Mouse (Mus musculus): ENCODE results near the gene Gp1ba. TPM values are rescaled to one million over a fixed set of nuclear protein-coding genes. Genes with fewer than 3 reads are reported as not detected.

Gene Gp1ba
- not detected for total RNA-seq (2021)
- long read RNA-seq, experiment 1: 0 reads
- long read RNA-seq, experiment 2: 0 reads

DNA sequence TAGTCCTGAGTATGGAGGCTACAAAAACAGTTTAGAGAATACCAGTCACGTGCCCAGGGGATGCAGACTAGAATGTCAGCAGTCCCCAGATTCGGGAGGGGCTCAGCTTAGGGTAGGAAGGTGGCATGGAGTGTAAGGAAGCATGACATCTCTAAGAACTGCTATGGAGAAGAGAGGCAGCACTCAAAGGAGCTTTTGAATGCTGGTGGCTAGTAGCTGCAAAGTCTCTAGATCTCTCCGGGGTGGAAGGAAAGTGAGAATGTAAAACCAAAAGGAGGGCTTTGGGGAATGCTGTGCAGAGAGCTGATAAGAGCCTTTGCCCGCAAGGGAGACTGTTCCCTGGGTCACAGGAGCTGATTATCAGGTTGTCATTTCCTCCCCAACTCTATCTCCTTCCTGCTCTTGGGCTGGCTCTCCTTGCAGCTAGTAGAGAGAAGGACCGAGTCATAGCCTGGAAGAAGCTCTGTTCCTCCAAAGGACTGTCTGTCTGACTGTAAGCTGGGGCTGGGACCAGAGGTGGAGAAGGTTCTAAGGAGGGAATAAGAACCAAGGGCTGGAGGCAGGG is at the start of gene Gp1ba:
Gp1ba (plus strand) TSS at position 409 of the 565 bp plus-strand sequence.
- intact Hi-C loops (cut with DNase I): no loop called here
- no peak for DNase-seq

DNA sequence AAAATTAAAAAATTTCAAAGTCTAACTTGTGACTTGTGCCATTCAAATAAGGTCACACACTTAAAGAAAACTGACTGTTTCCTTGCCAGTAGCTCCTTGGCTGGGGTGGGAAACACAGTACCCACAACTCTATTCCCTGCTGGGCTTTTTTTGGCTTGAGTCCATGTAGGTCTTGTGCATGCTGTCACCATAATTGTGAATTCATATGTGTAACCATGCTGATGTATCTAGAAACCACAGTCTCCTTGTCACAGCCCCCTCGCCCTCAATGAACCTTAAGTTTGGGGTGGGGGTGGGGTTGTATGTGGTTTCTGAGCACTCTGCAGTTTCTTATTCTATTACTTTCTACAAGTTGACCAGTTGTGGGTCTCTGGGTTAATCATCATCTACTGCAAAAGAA is 47.2 kb upstream of the Gp1ba start:
- intact Hi-C loops (cut with DNase I): no loop called here

DNA sequence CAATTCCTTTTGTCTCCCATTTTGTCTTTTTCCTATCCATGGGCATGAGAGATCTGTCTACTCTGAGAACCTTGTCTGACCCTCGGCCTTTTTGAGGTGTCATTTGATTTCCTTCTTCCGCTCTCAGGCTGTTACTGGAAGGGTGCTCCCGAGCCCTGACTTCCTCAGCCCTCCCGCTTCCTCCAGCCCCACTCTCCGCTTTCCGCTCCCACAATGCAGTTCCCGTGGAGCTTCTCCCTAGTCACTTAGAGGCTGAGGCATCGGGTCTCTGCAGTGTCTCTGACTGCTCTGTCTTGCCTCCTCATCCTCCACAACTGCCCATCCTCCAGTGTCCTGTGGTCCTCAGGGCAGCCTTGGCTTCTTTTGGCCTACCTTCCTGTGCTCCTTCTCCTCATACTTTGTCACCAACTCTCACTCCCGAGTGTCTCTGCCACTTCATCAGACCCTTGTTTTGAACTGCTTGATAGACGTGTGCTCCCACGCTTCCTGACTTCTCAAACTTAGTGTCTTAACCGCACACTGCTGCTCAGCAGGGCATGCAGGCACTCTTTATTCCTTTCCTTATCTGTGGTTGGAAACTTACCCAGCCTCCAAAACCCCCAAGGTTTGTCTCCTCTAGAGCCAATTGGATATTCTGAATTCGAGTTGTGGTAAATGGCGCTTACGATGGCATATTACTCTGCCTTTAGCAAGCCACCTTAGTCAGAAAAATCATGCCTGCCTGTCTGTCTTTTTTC is 44.5 kb upstream of the Gp1ba start:
- intact Hi-C loops (cut with DNase I): no loop called here
- no peak for DNase-seq

More for the DNA sequence above, 47.2 kb upstream of the Gp1ba start:
- no peak for DNase-seq

DNA sequence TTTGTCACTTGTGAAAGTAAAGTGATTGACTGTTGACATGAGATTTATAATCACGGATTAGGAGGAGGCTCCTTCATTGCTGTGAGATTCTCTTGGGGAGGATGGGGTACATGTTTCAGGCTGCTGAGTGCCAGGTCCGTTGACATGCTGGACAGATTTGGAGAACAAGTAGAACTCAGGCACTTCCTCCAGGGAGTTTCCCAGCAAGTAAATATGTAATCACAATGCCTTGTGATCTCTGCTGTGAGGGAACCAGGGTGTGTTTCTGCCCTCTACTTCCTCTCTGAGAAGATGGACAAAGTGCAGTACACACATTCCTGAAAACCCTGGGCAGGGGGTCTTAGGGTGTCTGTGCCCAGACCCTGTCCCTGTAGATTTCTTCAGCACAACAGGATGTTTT is 43.3 kb upstream of the Gp1ba start:
- DNase-seq: no peak
- intact Hi-C loops (cut with DNase I): no loop called here

DNA sequence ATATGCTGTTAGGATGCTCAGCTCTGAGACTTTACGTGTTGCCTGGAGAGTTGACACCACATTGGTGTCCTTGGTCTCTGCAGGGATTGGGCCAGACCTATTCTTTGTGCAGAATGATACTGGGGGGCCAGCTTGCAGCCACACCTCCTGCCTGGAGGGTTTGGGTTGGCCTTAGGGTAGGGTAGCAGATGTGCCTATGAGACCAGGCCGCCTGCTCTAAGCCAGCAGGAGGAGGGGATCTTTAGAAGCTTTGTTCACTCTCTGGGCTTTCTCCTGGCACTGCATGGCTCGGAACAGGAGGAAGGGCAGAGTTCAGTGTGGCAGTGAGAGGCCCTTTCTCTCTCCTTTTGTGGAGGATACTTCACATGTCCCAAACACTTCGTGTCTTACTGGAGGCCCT is 42.8 kb upstream of the Gp1ba start:
- intact Hi-C loops (cut with DNase I): no loop called here
- DNase-seq: no peak

DNA sequence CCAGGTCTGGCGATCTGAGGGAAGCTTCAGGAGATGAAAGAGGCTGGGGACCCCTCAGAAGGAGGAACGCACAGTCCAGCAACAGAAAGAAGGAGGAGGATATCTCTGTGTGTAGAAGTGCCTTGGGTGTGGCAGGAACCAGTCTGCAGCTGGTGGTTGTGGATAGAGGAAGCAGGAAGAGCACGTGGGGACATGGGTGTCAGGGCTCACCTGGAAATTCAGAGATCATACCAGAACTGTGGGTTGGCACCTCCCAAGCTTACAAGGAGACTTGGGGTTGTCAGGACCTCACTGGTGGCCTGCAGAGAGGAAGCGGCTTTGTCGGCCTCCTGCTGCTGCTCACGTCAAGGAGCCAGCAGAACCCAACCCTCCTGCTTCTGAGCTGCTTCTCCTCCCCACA is 41.6 kb upstream of the Gp1ba start:
- intact Hi-C loops (cut with DNase I): no loop called here

DNA sequence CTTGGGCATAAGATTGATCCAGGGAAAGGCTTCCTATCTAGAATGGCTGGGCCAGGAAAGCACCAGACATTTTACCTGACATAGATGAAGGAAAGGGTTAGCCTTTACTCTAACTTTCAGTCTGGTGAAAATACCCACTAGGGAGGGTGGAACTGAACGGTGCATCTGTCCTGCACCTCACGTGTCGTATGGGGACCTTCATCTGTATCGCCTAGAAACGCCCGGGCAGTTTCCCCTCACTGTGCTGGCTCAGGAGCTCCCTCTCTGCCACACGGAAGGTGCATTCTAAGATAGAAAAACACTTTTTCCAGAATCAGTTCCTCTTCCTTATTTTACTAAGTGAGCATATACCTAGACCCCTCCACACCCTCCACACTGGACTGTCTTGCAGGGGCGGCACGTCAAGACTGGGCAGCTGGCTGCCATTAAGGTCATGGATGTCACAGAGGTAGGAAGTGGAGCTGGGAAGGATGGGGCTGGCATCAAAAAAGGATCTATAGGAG is 40.4 kb upstream of the Gp1ba start:
- DNase-seq: no peak
- intact Hi-C loops (cut with DNase I): no loop called here

More for the DNA sequence above, 41.6 kb upstream of the Gp1ba start:
- DNase-seq: no peak

DNA sequence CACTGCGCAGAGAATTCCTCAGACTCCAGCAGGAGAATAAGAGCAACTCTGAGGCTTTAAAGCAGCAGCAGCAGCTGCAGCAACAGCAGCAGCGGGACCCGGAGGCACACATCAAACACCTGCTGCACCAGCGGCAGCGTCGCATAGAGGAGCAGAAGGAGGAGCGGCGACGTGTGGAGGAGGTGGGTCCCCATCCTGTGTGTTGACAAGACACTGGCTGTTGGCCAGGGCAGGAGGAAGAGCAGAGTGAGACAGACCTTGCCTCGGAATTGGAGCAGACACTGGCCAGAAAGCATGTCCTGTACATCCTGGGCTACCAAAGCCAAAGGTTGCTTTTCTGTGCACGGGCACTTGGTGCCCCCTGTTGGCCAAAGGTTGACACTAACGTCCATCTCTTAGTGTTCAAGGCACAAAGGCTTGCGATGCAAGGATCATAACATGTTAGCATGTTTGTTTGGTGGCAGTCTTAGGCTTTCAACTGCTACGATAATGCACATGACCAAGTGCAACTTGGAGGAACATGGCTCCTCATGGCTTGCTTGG is 33.8 kb upstream of the Gp1ba start:
- intact Hi-C loops (cut with DNase I): loop anchor here (2.0 to 5.0 kb wide), 3 partner anchors 68 to 173 kb away; partner anchors contain the start of genes Arrb2 and Gltpd2
- peak; percentile 64 to 74 for DNase-seq

DNA sequence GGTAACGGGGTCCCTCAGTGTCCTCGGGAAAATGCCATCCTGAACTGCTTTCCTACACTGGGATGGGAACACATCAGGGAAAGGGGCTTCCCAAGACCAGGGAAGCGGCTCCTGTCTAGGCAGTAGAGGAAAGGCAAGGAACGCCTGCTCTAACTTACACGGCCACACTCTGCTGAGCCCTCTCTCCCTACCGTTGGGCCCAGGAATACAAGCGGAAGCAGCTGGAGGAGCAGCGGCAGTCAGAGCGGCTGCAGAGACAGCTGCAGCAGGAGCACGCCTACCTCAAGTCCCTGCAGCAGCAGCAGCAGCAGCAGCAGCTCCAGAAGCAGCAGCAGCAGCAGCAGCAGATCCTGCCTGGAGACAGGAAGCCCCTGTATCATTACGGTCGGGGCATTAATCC is 32.2 kb upstream of the Gp1ba start:
- DNase-seq: no peak
- intact Hi-C loops (cut with DNase I): loop anchor here (5.0 kb wide), 2 partner anchors 69 to 174 kb away; partner anchors contain the start of gene Arrb2

DNA sequence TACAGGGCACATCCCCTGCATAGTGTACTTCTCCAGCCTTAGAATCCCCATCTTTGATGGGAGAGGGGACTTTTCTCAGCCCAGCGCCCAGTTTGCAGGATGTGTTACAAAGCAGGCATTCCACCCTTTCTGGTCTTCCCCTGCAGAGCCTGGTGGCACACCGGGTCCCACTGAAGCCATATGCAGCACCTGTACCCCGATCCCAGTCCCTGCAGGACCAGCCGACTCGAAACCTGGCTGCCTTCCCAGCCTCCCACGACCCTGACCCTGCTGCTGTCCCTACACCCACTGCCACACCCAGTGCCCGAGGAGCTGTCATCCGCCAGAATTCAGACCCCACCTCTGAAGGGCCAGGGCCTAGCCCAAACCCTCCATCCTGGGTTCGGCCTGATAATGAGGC is 31.3 kb upstream of the Gp1ba start:
- DNase-seq: no peak
- intact Hi-C loops (cut with DNase I): loop anchor here (5.0 kb wide), 2 partner anchors 70 to 175 kb away; partner anchors contain the start of gene Arrb2

DNA sequence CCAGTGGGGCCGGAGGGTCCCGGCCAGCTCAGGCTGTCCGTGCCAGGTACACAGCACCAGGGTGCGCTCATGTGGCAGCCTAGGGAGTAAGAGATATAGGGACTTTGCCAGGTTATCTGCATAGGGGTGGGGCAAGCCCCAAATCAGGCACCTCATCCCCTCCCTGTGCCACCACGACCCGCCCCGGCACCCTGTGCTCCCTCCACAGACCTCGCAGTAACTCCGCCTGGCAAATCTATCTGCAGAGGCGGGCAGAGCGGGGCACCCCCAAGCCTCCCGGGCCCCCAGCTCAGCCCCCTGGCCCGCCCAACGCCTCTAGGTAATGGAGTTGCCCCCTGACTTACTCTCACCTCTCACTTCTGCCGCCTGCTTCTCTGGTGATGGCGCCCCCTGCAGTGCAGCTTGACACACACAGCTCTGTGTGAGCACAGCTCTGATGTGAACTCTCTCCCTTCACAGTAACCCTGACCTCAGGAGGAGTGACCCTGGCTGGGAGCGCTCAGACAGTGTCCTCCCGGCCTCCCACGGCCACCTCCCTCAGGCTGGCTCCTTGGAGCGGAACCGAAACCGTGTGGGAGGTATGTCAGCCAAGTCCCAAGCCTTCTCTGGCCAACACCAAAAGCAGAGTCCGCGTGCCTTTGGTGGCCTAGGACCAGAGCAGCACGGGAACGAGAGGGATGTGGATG is 30.4 kb upstream of the Gp1ba start:
- DNase-seq: no peak
- intact Hi-C loops (cut with DNase I): loop anchor here (5.0 kb wide), 2 partner anchors 71 to 176 kb away; partner anchors contain the start of gene Arrb2

DNA sequence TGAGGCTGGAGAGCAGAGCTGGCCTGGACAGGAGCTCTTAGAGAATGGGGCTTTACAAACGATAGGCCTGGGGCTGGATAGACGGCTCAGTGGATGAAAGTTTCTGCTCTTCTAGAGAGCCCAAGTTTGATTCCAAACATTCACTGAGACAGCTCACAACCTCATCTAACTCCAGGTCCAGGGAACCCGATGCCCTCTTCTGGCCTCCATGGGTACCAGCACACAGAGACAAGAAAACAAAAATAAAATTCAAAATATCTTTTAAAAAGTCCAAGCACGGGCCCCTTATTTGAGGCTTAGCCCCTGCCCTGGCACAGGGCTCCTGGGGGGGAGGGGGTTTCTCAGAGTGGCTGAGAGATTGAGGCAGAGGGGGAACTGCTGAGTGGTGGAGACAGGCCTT is 28.2 kb upstream of the Gp1ba start:
- intact Hi-C loops (cut with DNase I): no loop called here
- no peak for DNase-seq

DNA sequence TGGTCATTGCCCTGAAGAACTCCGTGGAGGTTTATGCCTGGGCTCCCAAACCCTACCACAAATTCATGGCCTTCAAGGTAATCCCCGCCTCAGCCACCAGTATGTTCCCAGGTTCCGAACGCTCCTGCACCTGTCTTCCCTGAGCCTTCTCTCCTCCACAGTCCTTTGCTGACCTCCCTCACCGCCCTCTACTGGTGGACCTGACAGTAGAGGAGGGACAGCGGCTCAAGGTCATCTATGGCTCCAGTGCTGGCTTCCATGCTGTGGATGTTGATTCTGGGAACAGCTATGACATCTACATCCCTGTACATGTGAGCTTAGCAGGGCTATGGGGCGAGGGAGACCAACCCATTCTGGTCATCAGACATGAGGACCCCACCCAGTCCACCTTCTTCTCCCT is 26.4 kb upstream of the Gp1ba start:
- intact Hi-C loops (cut with DNase I): no loop called here
- DNase-seq: no peak

DNA sequence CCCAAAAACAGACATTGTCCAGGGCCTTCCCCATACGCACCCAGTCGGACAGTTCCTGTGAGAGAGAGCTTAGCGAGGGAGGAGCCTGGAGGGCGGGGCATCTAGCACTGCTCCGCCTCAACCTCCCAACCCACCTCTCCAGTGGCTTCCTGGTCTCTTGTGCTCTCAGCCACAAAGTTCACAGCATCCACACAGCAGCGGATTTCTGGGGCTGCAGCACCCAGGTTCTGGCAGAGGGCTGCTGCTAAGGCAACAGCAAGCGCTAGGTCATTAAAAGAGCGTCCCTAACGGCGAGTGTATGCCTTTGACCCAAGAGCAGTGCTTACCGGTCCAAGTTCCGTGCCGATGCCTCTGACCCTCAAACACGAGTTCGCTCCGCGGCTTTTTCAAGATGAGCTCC is 23.8 kb upstream of the Gp1ba start:
- intact Hi-C loops (cut with DNase I): no loop called here
- peak; percentile 49 to 50 for DNase-seq

DNA sequence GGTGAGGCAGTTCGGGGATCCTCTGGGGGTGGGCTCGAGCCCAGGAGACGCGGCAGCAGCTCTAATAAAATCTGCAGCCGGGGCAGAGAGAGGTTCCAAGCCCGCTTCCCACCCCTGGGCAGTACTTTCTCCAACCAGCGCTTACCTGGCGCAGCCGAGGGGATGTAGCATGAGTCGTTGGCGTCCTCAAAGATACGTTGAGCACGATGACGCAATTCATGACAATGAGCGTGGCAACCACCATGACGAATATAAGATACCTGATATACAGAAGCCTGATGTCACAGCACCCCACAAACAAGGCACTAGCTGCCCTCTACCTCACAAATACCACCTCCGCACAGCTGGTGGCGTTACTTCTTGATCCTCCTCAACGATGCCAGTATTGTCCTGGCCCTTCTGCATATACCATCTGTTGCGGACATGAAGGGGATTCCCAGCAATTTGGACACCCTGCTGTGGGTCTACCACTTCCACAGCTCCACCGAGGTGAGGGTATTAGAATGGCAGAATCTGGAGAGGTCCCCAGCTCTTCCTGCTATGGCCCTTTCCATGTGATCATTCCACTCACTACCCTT is 23.3 kb upstream of the Gp1ba start, which contains the start of gene 4930544D05Rik:
4930544D05Rik (plus strand) TSS at position 333 of the 578 bp plus-strand sequence.
- no peak for DNase-seq
- intact Hi-C loops (cut with DNase I): no loop called here

DNA sequence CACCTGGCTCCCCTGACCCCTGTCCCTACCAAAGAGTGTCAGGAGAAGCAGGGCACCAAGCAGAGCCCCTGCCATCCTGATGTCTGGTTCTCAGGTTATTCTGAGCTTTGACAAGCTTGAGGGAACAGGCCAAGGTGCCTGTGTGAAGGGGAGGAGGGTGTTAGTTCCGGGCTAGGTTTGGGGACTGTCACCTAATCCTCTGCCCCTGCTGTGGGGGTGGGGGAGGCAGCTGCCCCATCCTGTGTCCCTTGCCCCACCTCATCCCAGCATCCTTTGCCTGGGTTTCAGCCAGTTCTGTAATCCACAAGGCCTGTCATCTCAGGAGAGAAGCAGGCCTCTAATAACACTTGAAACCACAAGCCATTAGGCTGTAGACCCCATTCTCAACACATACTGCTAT is 19.8 kb upstream of the Gp1ba start, which contains the start of gene Chrne:
Chrne (minus strand) TSS at position 116 of the 400 bp plus-strand sequence.
- intact Hi-C loops (cut with DNase I): no loop called here
- peak in 1 of 2 experiments; percentile 28 for DNase-seq

DNA sequence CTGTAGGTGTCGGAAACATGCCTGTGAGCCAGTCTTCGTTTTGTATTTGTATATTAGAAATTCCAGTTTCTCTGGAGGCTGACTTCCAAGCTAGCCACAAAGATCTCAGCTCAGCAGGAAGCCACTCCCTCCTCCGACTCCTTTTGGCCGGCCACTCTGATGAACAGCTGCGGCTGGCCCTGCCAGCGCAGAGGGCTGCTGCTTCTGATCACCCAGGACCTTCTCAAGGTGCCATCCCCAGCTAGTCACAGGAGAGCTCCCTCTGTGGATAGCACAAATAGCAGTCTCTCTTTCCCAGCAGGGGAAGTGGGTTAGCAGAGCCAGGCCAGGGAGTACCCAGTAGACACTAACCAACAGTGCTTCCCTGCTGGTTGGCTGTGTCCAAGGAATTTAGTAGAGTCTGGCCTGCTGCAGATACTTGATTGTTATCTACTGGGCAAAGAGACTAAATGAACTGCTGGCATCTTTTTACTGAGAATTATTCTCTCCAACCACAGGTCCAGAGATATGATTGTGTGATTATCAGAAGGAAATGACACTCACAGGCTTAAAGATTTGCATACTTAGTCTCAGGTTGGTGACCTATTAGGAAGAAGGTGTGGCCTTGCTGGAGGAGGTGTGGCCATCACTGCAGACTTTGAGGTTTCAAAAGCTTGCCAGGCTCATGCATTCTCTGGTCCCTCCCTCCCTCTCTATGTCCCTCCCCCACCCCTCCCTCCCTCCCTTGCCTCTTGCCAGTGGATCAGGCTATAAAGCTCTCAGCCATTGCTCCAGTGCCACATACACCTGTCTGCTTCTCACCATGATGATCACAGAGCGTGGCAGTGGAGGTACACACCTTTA is 16.7 kb upstream of the Gp1ba start:
- intact Hi-C loops (cut with DNase I): no loop called here
- DNase-seq: no peak

DNA sequence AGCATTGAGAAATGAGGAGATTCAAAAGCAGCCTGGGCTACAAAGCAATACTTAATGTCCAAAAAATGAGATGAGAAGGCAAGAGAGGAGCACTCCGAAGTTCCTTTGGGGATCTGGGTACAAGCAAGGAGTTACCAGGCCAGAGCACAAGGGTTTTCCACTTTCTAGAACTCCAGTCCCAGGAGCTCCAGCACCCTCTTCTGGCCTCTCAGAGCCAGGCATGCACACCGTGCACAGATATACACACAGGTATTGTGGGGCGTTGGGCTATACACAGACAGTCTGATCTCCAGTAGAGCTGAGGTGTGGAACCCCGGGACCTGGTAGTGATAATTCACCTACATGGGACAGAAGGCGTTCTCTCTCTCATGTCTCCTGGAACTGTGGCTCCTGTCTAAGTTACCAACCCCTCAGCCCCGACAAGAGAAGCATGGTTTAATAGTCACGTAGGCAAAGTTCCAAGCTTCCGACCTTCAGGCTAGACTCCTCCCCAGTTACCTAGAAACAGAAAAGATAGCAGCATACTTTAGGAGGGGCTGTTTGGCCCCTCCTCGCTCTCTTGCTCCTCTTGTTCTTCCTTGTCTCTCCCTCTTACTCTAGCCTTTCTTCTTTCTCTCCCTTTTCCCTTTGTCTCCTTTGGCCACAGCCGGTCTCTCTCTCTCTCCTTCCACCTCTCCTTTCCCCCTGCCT is 15.7 kb upstream of the Gp1ba start:
- no peak for DNase-seq
- intact Hi-C loops (cut with DNase I): no loop called here

DNA sequence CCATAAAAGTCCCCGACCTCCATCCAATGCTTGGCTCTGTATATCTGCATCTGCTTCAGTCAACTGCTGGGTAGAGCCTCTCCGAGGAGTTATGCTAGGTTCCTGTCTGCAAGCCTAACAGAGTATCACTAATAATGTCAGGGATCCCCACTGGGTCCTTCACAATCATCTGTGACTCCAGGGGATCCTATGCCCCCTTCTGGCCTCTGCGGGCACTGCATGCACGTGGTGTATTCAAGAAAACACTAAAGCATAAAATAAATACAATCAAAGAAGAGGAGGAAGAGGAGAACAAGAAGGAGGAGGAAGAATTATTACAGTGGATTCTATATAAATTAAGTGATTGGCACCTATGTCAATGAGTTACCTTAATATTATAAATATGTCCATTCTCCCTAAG is 13.4 kb upstream of the Gp1ba start:
- DNase-seq: no peak
- intact Hi-C loops (cut with DNase I): loop anchor here (5.0 kb wide), 1 partner anchor 132 kb away; no protein-coding TSS in a partner anchor
